Mouse (Mus musculus): ENCODE data around the gene Map3k1. TPM values are rescaled to one million over a fixed set of nuclear protein-coding genes. Genes with fewer than 3 reads are reported as not detected.

The Map3k1 gene
- total RNA-seq, 2 experiments from 2014 or later = 75.0 to 124 TPM

GRCm38 (mm10) chr13:111815486-111815885 lies 6.7 kb upstream of the Map3k1 start:
- no peak for ATAC-seq (replicated peaks; ENCODE audit: low FRiP score, poor library complexity, severe bottlenecking)

- ATAC-seq (replicated peaks; ENCODE audit: low FRiP score, poor library complexity, severe bottlenecking) = no peak
Observed at GRCm38 (mm10) chr13:111815017-111815416, 6.2 kb upstream of the Map3k1 start.

- no peak for ATAC-seq (replicated peaks; ENCODE audit: low FRiP score, poor library complexity, severe bottlenecking)
Observed at GRCm38 (mm10) chr13:111812647-111813046, 3.9 kb upstream of the Map3k1 start.

GRCm38 (mm10) chr13:111810998-111811628 lies 2.3 kb upstream of the Map3k1 start:
- no peak for ATAC-seq (replicated peaks; ENCODE audit: low FRiP score, poor library complexity, severe bottlenecking)

GRCm38 (mm10) chr13:111809466-111810228 lies 854 bp upstream of the Map3k1 start:
- ATAC-seq (replicated peaks; ENCODE audit: low FRiP score, poor library complexity, severe bottlenecking) = peak; percentile 66

- peak; percentile 9; the same call in 1 of the 2 replicates for ATAC-seq (replicated peaks; ENCODE audit: low FRiP score, poor library complexity, severe bottlenecking)
Observed at GRCm38 (mm10) chr13:111808387-111808636, 481 bp downstream of the Map3k1 start.

GRCm38 (mm10) chr13:111807596-111808386 lies 1.0 kb downstream of the Map3k1 start:
- peak; percentile 24; the same call in 1 of the 2 replicates for ATAC-seq (replicated peaks; ENCODE audit: low FRiP score, poor library complexity, severe bottlenecking)

- ATAC-seq (replicated peaks; ENCODE audit: low FRiP score, poor library complexity, severe bottlenecking) = no peak
Observed at GRCm38 (mm10) chr13:111807105-111807595, 1.6 kb downstream of the Map3k1 start.

GRCm38 (mm10) chr13:111805738-111806722 lies 2.8 kb downstream of the Map3k1 start:
- no peak for ATAC-seq (replicated peaks; ENCODE audit: low FRiP score, poor library complexity, severe bottlenecking)

- ATAC-seq (replicated peaks; ENCODE audit: low FRiP score, poor library complexity, severe bottlenecking) = no peak
Observed at GRCm38 (mm10) chr13:111804951-111805673, 3.7 kb downstream of the Map3k1 start.

- no peak for ATAC-seq (replicated peaks; ENCODE audit: low FRiP score, poor library complexity, severe bottlenecking)
Observed at GRCm38 (mm10) chr13:111804189-111804588, 4.6 kb downstream of the Map3k1 start.

GRCm38 (mm10) chr13:111803506-111803905 lies 5.3 kb downstream of the Map3k1 start:
- no peak for ATAC-seq (replicated peaks; ENCODE audit: low FRiP score, poor library complexity, severe bottlenecking)

- ATAC-seq (replicated peaks; ENCODE audit: low FRiP score, poor library complexity, severe bottlenecking) = no peak
Observed at GRCm38 (mm10) chr13:111802900-111803299, 5.9 kb downstream of the Map3k1 start.

GRCm38 (mm10) chr13:111802271-111802665 lies 6.5 kb downstream of the Map3k1 start:
- ATAC-seq (replicated peaks; ENCODE audit: low FRiP score, poor library complexity, severe bottlenecking) = no peak

- ATAC-seq (replicated peaks; ENCODE audit: low FRiP score, poor library complexity, severe bottlenecking) = no peak
Observed at GRCm38 (mm10) chr13:111801662-111802270, 7.0 kb downstream of the Map3k1 start.

- no peak for ATAC-seq (replicated peaks; ENCODE audit: low FRiP score, poor library complexity, severe bottlenecking)
Observed at GRCm38 (mm10) chr13:111800866-111801265, 7.9 kb downstream of the Map3k1 start.

GRCm38 (mm10) chr13:111798044-111798443 lies 10.7 kb downstream of the Map3k1 start:
- no peak for ATAC-seq (replicated peaks; ENCODE audit: low FRiP score, poor library complexity, severe bottlenecking)

- ATAC-seq (replicated peaks; ENCODE audit: low FRiP score, poor library complexity, severe bottlenecking) = peak; percentile 86
Observed at GRCm38 (mm10) chr13:111797021-111797420, 11.8 kb downstream of the Map3k1 start.

All from erythroid progenitor cell, adult 5-6 weeks (primary cell).